Mouse (Mus musculus) adrenal gland, adult 2 months (tissue): Measurements from ENCODE around the gene Ice1. TPM values are rescaled to one million over a fixed set of nuclear protein-coding genes. Genes with fewer than 3 reads are reported as not detected.
A peak's percentile ranks its signal among the peaks of the same experiment; 100 is the strongest.

Experiments used
- DNase-seq: peaks from one replicate; pipeline ENCODE4 v3.0.0; 2021
- long read RNA-seq: library from polyadenylated mRNA; stranded (forward); transcript quantifications from one replicate; pipeline ENCODE4 v2.0.0, GENCODE M21; 2021
- polyA plus RNA-seq: library from polyadenylated mRNA; depleted of rRNA; stranded (reverse); fragments of >200 nt; gene quantifications from 2 replicates; pipeline ENCODE4 v1.2.3, GENCODE M21; 2012; rRNA removed
- total RNA-seq, 2 experiments: library from RNA; stranded (reverse); gene quantifications; 2 replicates each; pipeline ENCODE4 v1.2.3; 2021

Gene Ice1
- total RNA-seq (10 to 100 TPM; 22.4 to 23.7 TPM), polyA plus RNA-seq (9.7 and 10.0 TPM in 2 replicates)
- long read RNA-seq, partial matches to known transcripts: 2 of 3 reads
- long read RNA-seq, other reads (novel, unspliced or antisense): 1 of 3 reads

DNA sequence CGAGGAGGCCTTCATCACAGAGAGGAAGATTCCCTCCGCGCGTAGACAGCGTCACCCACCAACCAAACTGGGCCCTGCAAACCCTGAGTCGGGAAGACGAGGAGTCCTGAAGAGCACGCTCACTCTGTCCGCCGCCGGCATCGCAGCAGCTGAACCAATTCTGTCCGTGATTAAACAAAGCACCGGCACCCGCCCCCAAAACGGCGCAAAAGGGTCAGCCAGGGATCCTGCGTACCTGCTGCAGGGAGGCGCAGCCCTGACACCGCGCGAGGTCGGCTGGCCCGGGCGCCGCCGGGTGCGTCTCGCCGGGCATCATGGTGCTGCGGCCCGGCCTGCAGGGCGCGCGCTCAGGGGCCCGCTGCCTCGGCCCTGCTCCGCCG lies at the start of gene Ice1:
Gene Ice1, minus strand, starts transcription at position 353 of the 380 bp plus-strand sequence.
- DNase-seq: no peak

DNA sequence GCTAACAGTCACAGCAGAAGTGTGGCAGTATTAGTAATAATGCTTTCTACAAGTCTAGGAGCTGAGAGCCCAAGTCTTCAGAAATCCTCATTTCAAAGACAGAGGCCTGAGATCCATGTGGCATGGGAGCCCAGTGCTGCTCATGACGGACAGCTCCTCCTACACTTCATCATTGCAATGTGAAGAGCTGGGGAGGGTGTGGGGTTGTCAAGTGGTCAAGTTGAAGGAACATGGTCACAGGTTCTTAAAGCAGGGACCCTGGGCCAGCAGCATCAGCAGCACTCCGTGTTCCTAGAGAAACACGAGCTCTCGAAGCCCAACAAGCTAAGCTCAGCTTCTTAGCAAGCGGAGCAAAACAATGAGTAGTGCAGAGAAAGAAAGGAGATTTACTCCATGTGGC lies 48.4 kb upstream of the Ice1 start:
- DNase-seq: no peak

DNA sequence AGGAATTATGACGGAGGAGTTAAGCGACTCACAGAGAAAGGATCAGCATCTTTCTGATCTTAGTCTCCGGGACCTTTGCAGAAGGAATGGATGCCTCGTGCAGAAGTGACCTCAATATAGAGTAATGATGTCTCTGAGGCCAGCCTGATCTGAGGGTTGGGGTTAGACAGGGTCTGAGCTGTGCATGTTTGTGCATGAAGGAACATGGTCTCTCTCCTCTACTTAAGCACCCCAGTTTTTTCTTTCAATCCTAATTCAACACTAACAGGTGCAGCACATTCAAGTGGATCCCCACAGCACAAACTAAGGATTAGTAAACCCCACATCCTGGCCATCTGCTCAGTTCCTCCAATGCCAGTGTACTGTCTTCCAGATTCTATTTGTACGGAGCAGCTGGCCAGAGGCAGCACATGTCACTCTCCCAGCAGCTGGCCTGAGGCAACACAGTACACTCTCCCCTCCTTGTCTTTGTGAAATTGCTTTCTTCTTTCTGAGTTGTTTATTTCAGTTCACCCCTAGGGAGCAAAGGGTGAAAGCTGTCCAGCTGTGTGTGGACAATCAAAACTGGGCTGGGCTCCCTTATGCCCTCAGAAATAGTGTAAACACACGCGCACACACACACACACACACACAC lies 47.7 kb upstream of the Ice1 start:
- no peak for DNase-seq

DNA sequence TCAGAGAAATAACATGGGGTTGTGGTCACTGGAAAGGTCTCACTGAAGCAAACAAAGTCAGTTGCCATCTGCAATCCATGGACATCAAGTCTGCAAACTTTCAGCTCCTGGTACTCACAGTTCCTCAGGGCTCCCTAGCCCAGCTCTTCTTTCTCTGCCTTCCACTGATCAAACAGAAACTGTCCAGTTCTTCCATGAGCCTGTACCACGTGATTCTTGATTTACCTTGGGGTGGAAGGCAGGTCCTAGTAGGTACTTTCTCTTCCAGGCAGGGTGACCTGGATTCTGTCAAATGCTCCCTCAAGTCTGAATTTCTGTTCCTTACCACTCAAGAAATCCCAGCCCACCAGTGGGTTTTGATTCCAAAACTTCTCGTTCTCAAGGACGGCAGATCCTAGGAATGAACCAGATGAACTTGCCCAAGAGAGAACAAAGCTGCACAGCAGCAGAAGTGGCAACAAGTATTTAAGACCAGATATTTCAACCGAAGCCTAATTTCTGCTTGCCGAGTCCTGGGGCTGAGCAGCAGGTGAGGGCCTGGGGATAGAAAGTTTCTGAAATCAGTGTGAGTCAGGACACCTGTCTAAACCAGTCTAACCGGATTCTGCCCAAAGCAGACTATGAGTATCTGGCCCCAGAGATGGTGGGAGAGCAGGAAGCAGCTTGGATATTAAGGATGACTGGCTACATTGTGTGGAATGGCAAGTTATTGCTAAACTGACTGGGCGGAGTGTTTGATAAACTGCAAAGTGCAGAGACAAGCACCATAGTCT lies 44.2 kb upstream of the Ice1 start:
- DNase-seq: no peak

DNA sequence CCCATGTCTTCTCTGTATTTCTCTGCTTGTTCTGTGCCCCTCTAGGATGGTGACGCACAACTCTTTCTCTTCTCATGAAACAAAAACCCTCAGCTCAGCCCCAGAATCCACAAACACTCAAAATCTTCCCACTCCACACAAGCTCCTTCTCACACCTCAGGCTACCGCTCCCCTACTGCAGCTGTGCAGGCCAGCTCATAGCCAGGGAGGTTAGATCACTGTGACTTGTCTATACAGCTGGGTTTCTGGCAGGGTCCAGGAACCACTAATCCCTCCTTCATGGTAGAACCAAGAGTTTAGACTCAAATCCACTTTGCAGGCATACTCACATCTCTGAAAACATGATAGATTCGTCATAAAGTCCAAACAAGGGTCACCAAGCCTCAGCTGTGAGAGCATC lies 42.9 kb upstream of the Ice1 start:
- DNase-seq: no peak

DNA sequence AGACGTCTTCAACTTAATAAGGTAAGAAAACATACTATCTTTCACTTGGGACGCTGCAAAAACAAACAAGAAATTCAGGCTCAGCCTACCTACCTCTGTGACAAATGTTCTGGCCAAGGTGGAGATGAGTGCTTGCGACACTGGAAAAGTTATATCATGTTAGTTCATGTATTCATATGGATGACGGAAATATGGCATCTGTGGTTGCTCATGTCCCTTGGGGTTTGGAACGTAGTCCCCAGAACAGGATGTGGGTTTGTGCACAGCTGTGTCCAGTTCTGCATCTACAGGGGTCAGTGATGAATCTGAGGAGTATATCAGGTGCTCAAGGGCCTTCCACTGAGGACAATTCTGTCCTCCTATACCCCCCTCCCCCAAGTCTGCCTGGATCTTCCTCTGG lies 40.3 kb upstream of the Ice1 start:
- DNase-seq: no peak

DNA sequence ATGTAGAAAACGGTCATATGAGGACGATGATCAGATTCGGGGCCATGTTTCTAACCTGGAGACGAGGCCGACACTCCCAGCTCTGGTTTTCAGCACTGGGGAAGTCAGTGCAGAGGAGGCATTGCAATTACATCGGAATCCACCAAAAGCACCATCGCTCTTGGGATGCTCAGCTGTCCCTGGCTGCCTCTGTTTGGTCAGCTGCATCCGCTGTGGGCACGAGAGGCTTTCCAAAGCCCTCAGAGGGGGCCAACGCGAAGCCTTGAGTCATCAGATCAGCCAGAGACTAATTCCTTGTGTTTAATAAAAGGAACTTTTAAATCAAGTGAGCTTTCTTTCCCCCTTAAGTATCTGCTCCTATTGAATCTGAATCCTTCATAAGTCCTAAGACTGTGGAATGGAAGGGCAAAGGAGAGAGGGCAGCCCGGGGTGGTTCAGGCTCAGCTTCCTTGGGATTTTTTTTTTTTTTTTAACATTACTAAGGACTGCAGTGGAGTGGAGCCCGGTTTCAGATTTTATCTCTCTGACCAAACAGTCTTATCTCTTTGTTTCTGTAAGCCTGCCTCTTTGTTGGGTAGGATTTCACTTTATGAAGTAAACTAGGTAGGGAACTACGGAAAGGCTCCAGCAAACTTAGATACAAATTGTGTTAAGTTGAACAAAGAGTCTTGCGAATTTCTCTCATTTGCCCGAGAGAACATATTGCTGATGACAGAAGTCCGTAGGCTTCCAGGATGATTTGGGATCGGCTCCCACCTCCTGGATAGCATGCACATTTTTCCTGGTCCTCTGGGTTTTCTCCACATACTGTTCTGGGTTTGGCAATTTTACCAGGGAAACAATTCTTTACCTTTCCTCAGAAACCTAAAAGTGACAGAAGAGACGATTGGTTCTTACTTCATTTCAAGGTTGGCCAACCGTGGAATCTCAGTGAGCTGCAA lies 39.1 kb upstream of the Ice1 start:
- DNase-seq: no peak

DNA sequence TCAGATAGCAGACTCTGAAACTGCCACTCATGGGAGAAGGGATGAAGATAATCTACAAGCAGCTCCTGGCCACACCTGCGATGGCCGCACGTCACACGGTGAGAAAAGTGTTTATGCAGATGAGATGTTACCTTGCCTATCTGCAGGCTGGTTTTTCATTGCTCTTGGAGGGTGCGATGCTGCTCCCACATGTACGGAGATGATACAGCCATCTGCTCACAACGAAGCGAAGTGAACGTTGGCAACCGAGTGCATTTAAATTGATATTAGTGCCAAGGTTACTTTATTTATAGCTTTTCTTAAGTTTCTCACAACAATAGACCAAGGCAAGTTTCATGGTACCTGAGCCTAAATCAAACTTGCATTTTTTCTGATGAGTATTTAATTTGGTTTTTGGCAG lies 37.6 kb upstream of the Ice1 start:
- no peak for DNase-seq

DNA sequence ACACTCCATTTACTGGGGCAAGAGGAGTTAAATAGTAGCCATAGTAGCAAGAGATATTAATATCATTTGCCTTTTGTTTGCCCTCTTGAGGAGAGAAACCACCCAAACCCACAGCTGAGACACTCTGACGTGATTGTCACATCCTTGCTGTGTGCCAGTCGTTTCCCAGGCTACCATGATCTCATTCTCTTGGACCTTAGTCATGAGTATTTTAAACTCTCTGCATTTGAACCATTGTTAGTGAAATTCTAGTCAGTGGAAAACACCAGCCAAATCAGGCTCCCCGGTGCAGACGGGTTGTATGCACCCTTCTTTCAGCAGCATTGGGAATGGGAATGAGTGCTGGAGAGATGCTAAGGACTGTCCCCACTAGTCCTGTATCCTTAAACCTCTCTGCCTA lies 32.6 kb upstream of the Ice1 start:
- DNase-seq: no peak

DNA sequence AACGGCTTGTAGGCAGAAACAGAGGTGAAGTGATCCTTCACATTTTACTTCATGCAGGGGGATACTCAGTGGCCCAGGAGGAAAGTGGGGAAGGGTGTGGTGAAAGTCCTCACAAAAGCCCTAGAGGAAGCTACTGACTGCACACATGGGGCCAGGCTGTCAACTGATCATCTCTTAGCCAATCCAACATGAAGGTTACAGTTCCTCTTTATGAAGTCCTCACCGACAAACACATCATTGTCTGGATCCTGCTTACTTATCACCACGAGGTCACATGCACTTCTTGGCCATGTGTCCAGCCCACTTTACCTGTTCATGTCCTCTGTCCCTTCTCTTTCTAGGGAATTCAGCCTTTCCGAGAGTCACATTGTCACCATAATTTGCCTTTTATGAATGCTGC lies 22.3 kb upstream of the Ice1 start:
- no peak for DNase-seq

DNA sequence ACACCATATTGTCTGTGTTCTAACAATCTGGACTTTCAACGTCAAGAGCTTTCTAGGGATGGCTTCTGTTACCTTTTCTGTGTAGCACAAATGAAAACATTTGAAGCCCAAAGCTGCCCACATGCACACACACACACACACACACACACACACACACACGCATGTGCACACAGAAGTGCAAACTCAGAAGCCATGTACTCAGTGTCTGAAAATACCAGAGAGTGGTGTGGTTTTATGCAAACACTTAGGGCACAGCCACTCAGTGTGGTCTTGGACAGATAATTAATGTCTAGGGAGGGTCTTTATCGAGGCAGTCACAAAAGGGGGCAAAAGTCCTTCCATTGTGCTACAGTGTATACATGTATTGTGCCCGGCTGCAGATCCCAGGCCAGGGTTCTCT lies 19.3 kb upstream of the Ice1 start:
- DNase-seq: no peak

DNA sequence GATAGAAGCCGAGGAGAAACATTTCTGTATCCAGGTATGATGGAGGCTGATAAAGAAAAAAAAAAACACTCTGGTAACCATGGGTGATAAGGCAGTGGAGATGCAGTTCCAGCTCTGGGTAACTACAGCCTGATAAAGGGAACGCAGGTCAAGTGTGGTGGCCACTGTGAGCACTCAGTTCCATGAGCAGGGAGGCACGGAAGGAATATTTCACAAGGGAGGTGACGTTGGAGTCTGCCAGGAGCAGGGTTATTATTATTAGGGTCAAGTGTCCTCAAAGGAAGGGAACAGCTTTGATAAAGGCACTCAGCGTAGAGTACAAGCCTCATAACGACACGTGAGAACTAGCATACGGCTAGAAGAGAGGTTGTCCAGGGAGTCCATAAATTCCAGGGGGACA lies 18.9 kb upstream of the Ice1 start:
- DNase-seq: no peak

DNA sequence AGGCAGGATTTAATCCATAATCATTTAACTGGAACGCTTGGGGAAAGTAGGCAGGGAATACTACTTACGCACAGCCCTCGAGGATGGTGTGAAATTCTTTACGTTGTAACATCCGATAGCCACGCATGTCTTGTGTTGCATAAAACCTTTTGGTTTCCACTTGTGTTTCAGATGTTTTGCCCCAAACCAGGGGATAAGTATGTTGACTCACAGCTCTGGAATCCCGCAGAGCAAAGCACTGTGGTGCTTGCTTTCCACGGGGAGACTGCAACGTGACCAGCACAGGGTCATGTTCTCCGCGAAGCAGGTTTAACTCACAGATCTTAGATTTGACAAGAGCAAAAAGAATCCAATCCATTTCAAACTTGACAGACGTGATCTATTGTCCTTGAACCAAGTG lies 18.1 kb upstream of the Ice1 start:
- peak; percentile 44 for DNase-seq

DNA sequence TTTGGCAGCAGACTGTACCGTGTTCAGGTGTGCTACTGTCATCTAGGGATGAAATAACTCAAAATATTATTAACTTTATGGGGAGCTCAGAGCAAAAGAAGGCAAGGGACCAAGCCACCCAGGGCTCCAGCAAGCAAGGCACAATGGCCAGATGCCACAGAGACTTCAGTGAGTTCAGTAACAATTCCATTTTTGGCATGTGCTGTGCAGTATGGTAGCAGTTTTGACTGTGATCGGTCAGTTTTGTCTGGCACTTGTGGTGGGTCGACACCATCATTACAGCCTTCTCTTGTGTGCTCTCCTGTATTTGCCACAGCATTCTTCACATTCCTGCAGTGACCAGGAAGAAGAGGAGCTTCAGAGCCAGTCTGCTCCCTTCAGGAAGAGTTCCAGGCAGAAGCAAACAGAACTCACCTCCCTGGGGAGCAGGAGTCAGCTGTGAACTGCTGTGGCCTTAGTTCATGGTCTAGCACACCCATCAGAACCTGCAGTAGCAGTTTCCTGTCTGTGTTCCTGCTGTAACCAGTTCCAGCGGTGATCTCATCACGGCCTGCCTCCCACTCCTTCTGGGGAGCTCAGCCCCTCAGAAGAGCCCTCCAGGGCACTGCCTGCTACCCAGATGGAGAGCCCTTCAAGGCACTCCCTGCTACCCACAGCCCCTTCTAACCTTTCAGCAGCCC lies 16.8 kb upstream of the Ice1 start:
- DNase-seq: peak; percentile 41

DNA sequence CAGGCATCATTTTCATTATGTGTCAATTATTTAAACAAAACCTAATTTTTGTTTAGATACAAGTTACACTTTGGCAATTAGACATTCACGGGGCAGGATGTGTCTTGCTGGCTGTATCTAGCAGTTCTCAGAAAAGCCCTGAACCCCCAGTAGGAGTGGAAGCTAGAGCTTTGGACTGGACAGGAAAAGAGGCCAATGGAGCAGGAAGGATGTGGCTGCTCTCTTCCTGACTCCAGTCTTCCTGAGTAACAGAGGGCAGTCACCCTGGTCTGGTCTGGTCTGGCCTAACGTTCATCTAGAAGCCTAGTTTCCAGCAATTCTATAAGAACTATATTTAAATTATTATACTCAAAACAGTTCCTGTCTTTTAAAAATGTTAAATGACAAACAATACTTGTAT lies 16.0 kb upstream of the Ice1 start:
- DNase-seq: no peak

DNA sequence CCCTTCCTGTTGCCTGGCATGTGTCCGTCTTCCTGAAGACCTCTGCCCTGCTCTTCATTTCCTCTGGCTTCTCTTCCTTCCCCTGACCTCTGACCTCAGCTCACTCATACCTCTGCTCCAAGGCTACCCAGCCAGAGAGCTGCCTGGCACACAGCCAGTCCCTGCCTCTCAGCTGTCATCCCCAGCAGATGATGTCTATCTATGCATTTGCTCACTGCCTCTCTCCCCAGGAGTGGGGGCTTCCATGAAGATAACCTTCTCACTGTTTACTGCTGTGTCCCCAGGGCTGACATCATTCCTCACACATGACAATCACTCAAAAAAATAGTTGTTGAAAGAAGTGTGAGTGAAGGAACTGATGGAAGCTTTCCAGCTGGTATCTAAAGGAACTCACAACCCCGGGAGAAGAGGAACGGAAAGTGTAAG lies 12.6 kb upstream of the Ice1 start:
- DNase-seq: peak; percentile 68

DNA sequence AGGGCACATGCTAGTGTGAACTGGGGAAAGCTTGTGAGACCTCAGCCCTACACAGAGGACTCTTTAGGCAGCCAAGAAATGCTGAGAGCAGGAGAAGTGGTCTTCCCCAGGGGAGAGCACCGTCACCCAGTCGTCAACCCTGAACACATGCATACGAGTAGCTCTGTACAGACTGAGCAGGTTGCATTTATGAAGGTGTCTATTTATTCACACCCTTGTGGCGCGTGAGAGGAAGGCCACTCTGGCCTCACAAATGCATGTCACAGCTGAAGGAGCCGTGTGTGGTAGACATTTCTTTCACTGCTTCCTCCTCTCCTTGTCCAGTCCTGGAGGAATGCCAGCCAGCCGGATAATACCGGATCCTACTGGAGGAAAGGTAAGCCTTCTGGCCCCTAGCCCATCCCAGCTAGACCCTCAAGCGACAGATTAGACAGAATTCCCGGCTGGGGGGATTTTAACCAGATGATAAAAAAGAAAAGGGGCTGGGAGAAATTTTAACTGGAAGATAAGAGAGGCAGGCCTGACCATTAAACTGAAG lies 8.6 kb upstream of the Ice1 start:
- no peak for DNase-seq

DNA sequence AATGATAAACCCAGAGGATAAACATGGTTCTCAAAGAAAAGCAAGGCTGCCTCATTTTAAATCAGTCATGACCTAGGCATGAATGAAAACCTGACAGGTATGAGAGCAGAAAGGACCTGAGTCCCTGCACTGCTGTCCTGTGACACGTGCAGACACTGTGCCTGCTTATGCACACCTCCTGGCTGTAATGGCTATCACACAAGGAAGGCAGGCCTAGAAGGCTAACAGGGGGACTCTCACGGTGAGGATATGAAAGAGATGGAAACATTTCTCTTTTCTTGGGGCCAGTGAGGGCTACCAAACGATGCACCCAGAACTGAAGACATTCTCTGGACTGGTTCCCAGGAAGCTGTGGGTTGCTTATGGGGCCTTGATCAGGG lies 6.6 kb upstream of the Ice1 start:
- no peak for DNase-seq

DNA sequence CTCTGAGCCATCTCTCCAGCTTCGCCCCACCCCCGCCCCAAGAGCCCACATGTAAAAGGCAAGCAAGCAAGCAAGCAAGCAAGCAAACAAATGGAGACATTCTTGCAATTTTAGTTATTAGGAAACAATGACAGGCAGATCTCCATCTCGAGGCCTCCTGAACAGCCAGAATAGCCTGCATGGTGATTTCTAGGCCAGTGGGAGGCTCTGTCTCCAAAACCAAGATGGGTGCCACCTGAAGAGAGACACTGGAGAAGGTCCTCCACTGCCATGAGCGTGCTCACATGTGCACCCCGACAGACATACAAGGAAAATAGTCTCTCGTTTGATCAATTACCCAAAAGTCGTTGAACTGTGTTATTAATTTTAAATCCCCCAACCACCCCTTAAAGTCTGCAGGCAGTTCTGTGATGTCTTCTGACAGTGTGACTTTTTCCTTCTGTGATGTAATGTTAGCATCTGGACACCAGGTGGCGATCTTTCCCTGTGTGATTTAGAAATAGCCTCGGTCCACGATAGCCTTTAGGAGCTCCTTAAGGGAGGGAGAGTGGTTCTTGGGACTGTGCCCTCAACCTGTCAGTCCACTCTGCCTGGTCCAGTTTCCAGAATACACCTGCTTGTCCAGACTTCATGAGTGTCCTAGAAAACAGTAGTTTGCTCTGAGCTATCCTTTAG lies 6.1 kb upstream of the Ice1 start:
- DNase-seq: peak; percentile 43

DNA sequence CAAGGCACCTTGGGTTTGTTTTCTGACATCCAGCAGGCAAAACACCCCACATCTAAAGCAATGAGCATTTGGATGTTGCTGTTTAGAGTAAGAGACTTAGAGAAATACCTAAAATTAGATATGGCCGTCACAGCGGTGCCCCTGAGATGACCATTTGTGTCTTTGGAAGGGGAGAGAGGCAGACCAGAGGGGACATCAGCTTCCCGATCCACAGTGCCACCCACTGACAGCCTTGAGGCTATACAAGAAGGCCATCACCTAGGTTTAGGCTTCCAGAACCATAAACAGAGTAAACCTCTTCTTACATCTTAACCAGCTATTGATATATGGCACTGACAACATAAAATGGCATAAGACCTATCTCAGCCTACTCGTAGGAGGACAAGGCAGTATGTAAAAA lies 4.5 kb upstream of the Ice1 start:
- no peak for DNase-seq

DNA sequence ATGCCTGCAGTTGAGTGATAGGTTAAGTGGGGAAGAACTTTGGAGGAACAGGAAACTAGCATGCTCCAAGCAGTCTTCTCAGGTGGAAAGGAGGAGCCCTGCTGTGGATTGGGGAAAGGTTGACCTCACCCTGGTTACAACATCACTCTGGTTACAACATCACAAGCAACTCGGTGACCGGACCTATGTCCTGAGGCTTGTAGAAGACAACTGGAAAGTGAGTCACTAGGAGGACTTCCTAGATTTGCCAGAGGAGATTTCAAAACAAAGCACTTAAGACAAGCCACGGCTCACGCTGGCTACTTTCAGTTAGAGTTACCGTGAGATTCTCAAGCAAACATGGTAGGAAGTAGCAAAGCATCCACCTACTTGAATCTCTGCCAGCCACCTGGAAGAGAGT lies 3.9 kb upstream of the Ice1 start:
- no peak for DNase-seq
